Mouse (Mus musculus): ENCODE data around the gene Cldn7. TPM values are rescaled to one million over a fixed set of nuclear protein-coding genes. Genes with fewer than 3 reads are reported as not detected.
"Not testable (repeated sequence)": the region's sequence is repeated elsewhere in the genome, so short reads cannot be mapped to it uniquely, and the experiment has no call there.

Gene Cldn7
- total and polyA plus RNA-seq, 2 experiments from 2014 or later, result 0.18 TPM; not detected in 1

GRCm38 (mm10) chr11:70014880-70015558, 50.4 kb downstream of the Cldn7 start, which contains the start of gene Acadvl:
Acadvl (minus strand) TSS chr11:70015411.
- ATAC-seq (peak; percentile 81), DNase-seq (ENCODE audit: low spot score) (peak; percentile 91)
- H3K27me3 ChIP-seq (ENCODE audit: insufficient read depth, low read length), result no peaks in the 10 kb centered on the region
- no peaks in the 10 kb centered on the region for H3K9me3 ChIP-seq (ENCODE audit: low read length)
- H3K36me3 ChIP-seq (ENCODE audit: insufficient read depth, low read length), result peaks cover 28% of the 10 kb centered on the region
- WGBS, result 0% methylated on average over 35 of the region's 35 CpGs
- peaks cover 31% of the 10 kb centered on the region for H3K4me1 ChIP-seq (ENCODE audit: insufficient read depth, low read length)
- H3K4me2 ChIP-seq (ENCODE audit: low read depth, low read length), result peak within 1 kb of the TSS; percentile 92
- H3K27ac ChIP-seq, result peak within 1 kb of the TSS; percentile 77
- peak; percentile 63 for TF ChIP-seq CTCF (IDR thresholded peaks at IDR 0.05; ENCODE audit: low read depth)
- peak within 1 kb of the TSS; percentile 81 for H3K9ac ChIP-seq (replicated peaks; ENCODE audit: low read length)
- peak within 1 kb of the TSS; percentile 62 for H3K4me3 ChIP-seq (ENCODE audit: low read length)

GRCm38 (mm10) chr11:70015677-70016076, 51.1 kb downstream of the Cldn7 start:
- H3K27ac ChIP-seq, result no peak overlapping the region

DNA sequence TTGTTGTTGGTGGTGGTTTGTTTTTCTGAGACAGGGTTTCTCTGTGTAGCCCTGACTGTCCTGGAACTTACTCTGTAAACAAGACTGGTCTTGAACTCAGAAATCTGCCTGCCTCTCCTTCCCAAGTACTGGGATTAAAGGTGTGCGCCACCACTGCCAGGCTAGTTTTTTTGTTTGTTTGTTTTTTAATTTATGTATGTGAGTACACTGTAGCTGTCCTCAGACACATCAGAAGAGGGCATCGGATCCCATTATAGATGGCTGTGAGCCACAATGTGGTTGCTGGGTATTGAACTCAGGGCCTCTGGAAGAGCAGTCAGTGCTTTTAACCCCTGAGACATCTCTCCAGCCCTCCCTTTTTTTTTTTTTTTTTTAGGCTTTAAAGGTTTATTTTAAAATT, 51.6 kb downstream of the Cldn7 start:
- H3K9ac ChIP-seq (replicated peaks; ENCODE audit: low read length); H3K4me3 ChIP-seq (ENCODE audit: low read length); DNase-seq (ENCODE audit: low spot score); H3K27ac ChIP-seq; H3K4me2 ChIP-seq (ENCODE audit: low read depth, low read length); H3K9me3 ChIP-seq (ENCODE audit: low read length); H3K27me3 ChIP-seq (ENCODE audit: insufficient read depth, low read length); ATAC-seq: not testable (repeated sequence)
- 82% methylated on average over 2 of the region's 2 CpGs for WGBS
- Histone ChIP-seq H3K4me1 (ENCODE audit: insufficient read depth, low read length) (peaks cover 39% of the 10 kb centered on the region), H3K36me3 (ENCODE audit: insufficient read depth, low read length) (peaks cover 17% of the 10 kb centered on the region)

More at GRCm38 (mm10) chr11:70015677-70016076, 51.1 kb downstream of the Cldn7 start:
- Histone ChIP-seq H3K4me2 (ENCODE audit: low read depth, low read length) (peak overlapping the region; percentile 92), H3K9me3 (ENCODE audit: low read length) (no peaks in the 10 kb centered on the region), H3K27me3 (ENCODE audit: insufficient read depth, low read length) (no peaks in the 10 kb centered on the region), H3K4me3 (ENCODE audit: low read length) (no peak overlapping the region; the same call in 1 of the 2 replicates), H3K36me3 (ENCODE audit: insufficient read depth, low read length) (peaks cover 22% of the 10 kb centered on the region), H3K9ac (replicated peaks; ENCODE audit: low read length) (peak overlapping the region; percentile 81; the same call in 1 of the 2 replicates), H3K4me1 (ENCODE audit: insufficient read depth, low read length) (peaks cover 38% of the 10 kb centered on the region)
- no peak for ATAC-seq
- no peak for DNase-seq (ENCODE audit: low spot score)
- WGBS, result 65% methylated on average over 6 of the region's 6 CpGs
- TF ChIP-seq CTCF (IDR thresholded peaks at IDR 0.05; ENCODE audit: low read depth), result no peak

DNA sequence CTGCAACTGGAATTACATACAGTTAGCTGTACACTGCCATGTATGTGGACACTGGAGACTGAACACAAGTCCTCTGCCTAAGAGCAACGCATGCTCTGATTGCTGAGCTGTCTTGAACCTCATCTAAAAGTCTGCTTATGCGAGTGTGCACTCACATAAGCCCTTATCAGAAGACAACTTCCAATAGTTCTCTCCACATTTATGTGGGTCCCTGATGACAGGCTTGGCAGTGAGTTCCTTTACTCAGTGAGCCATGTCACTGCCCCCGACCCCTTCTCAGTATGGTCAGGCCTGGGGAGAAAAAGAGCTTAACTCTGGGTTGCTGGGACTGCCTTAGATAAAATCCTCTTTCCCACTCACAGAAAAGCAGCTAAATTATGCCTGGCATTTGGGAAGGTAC, 52.1 kb downstream of the Cldn7 start, which contains the start of gene Dlg4:
Dlg4 (plus strand) TSS at position 274 of the 400 bp plus-strand sequence.
- no peak for DNase-seq (ENCODE audit: low spot score)

GRCm38 (mm10) chr11:70017199-70017767, 52.7 kb downstream of the Cldn7 start:
- DNase-seq (ENCODE audit: low spot score), result no peak
- peak overlapping the region; percentile 80; the same call in 1 of the 2 replicates for H3K4me3 ChIP-seq (ENCODE audit: low read length)
- H3K27me3 ChIP-seq (ENCODE audit: insufficient read depth, low read length), result no peaks in the 10 kb centered on the region
- no peaks in the 10 kb centered on the region for H3K9me3 ChIP-seq (ENCODE audit: low read length)
- WGBS, result 49% methylated on average over 7 of the region's 7 CpGs
- peaks cover 6% of the 10 kb centered on the region for H3K36me3 ChIP-seq (ENCODE audit: insufficient read depth, low read length)
- H3K9ac ChIP-seq (replicated peaks; ENCODE audit: low read length), result peak overlapping the region; percentile 92
- H3K4me1 ChIP-seq (ENCODE audit: insufficient read depth, low read length), result peaks cover 42% of the 10 kb centered on the region
- peak overlapping the region; percentile 90 for H3K4me2 ChIP-seq (ENCODE audit: low read depth, low read length)
- peak overlapping the region; percentile 95; the same call in 1 of the 2 replicates for H3K27ac ChIP-seq
- TF ChIP-seq CTCF (IDR thresholded peaks at IDR 0.05; ENCODE audit: low read depth), result no peak
- ATAC-seq, result no peak

More for the DNA sequence above, 52.1 kb downstream of the Cldn7 start, which contains the start of gene Dlg4:
- no peaks in the 10 kb centered on the region for H3K9me3 ChIP-seq (ENCODE audit: low read length)
- H3K27ac ChIP-seq, result peak within 1 kb of the TSS; percentile 95
- H3K27me3 ChIP-seq (ENCODE audit: insufficient read depth, low read length), result no peaks in the 10 kb centered on the region
- peak within 1 kb of the TSS; percentile 92 for H3K9ac ChIP-seq (replicated peaks; ENCODE audit: low read length)
- WGBS, result 80% methylated on average over 3 of the region's 3 CpGs
- H3K4me1 ChIP-seq (ENCODE audit: insufficient read depth, low read length), result peaks cover 39% of the 10 kb centered on the region
- TF ChIP-seq CTCF (IDR thresholded peaks at IDR 0.05; ENCODE audit: low read depth), result no peak
- H3K4me2 ChIP-seq (ENCODE audit: low read depth, low read length), result peak within 1 kb of the TSS; percentile 90
- no peak for ATAC-seq
- peak within 1 kb of the TSS; percentile 80 for H3K4me3 ChIP-seq (ENCODE audit: low read length)
- peaks cover 12% of the 10 kb centered on the region for H3K36me3 ChIP-seq (ENCODE audit: insufficient read depth, low read length)

MicroRNAs encoded within 50 kb of the gene (microRNA counts, 519-probe panel; counts per million panel counts)
- microRNA mmu-miR-324-3p, result not detected
- microRNA mmu-miR-324-5p, result 3,652 counts per million, percentile 63 among the panel's probes with 10 or more counts

Small RNAs within 50 kb of the gene (microRNA-seq; reads per million reads assigned to microRNA genes)
- gene Gm44349 (0 reads per million in 2 experiments), gene Mir324 (4,082 to 5,325 reads per million in 2 experiments)

Other genes with a start within 250 kb of the Cldn7 start
Only the 30 nearest of the 34 such genes appear.
- gene Chrnb1, start 168.8 kb upstream of the Cldn7 start, total RNA-seq (2014; rRNA removed), result 1.5 TPM in 1 of 2 replicates, not detected in the other
- gene Chrnb1, start 168.8 kb upstream of the Cldn7 start, polyA plus RNA-seq (2015; fragmentation: Nextera tagmentation; extraction: Ambion mirVana), result 0.85 and 1.5 TPM in 2 replicates
- gene Fgf11, start 162.9 kb upstream of the Cldn7 start, total RNA-seq (2014; rRNA removed), result 19.1 and 19.2 TPM in 2 replicates
- gene Fgf11, start 162.9 kb upstream of the Cldn7 start, polyA plus RNA-seq (2015; fragmentation: Nextera tagmentation; extraction: Ambion mirVana), result 3.8 and 4.4 TPM in 2 replicates
- 0.16 and 0.72 TPM in 2 replicates for gene Tmem102, start 159.2 kb upstream of the Cldn7 start, total RNA-seq (2014; rRNA removed)
- 1.1 and 1.5 TPM in 2 replicates for gene Tmem102, start 159.2 kb upstream of the Cldn7 start, polyA plus RNA-seq (2015; fragmentation: Nextera tagmentation; extraction: Ambion mirVana)
- not detected in 2 replicates for gene Gm39566, start 149.5 kb upstream of the Cldn7 start, total RNA-seq (2014; rRNA removed)
- not detected in 2 replicates for gene Gm39566, start 149.5 kb upstream of the Cldn7 start, polyA plus RNA-seq (2015; fragmentation: Nextera tagmentation; extraction: Ambion mirVana)
- not detected in 2 replicates for gene Spem2, start 146.3 kb upstream of the Cldn7 start, total RNA-seq (2014; rRNA removed)
- gene Spem2, start 146.3 kb upstream of the Cldn7 start, polyA plus RNA-seq (2015; fragmentation: Nextera tagmentation; extraction: Ambion mirVana), result not detected in 2 replicates
- gene Spem1, start 142.6 kb upstream of the Cldn7 start, total RNA-seq (2014; rRNA removed), result not detected in 2 replicates
- 0.28 and 0.40 TPM in 2 replicates for gene Spem1, start 142.6 kb upstream of the Cldn7 start, polyA plus RNA-seq (2015; fragmentation: Nextera tagmentation; extraction: Ambion mirVana)
- 126 and 130 TPM in 2 replicates for gene Nlgn2, start 127.0 kb upstream of the Cldn7 start, total RNA-seq (2014; rRNA removed)
- gene Nlgn2, start 127.0 kb upstream of the Cldn7 start, polyA plus RNA-seq (2015; fragmentation: Nextera tagmentation; extraction: Ambion mirVana), result 20.8 and 22.3 TPM in 2 replicates
- gene Tmem256, start 126.3 kb upstream of the Cldn7 start, total RNA-seq (2014; rRNA removed), result 119 and 153 TPM in 2 replicates
- 435 and 439 TPM in 2 replicates for gene Tmem256, start 126.3 kb upstream of the Cldn7 start, polyA plus RNA-seq (2015; fragmentation: Nextera tagmentation; extraction: Ambion mirVana)
- gene Plscr3, start 118.4 kb upstream of the Cldn7 start, total RNA-seq (2014; rRNA removed), result 24.7 and 26.3 TPM in 2 replicates
- 32.2 and 33.4 TPM in 2 replicates for gene Plscr3, start 118.4 kb upstream of the Cldn7 start, polyA plus RNA-seq (2015; fragmentation: Nextera tagmentation; extraction: Ambion mirVana)
- not detected in 2 replicates for gene Tnk1, start 106.0 kb upstream of the Cldn7 start, total RNA-seq (2014; rRNA removed)
- 0.15 TPM in 1 of 2 replicates, not detected in the other for gene Tnk1, start 106.0 kb upstream of the Cldn7 start, polyA plus RNA-seq (2015; fragmentation: Nextera tagmentation; extraction: Ambion mirVana)
- gene Tmem95, start 86.8 kb upstream of the Cldn7 start, total RNA-seq (2014; rRNA removed), result not detected in 2 replicates
- not detected in 2 replicates for gene Tmem95, start 86.8 kb upstream of the Cldn7 start, polyA plus RNA-seq (2015; fragmentation: Nextera tagmentation; extraction: Ambion mirVana)
- gene Kctd11, start 83.4 kb upstream of the Cldn7 start, total RNA-seq (2014; rRNA removed), result 1.7 and 2.0 TPM in 2 replicates
- 1.3 and 1.7 TPM in 2 replicates for gene Kctd11, start 83.4 kb upstream of the Cldn7 start, polyA plus RNA-seq (2015; fragmentation: Nextera tagmentation; extraction: Ambion mirVana)
- 1.5 TPM in 1 of 2 replicates, not detected in the other for gene Acap1, start 69.2 kb upstream of the Cldn7 start, total RNA-seq (2014; rRNA removed)
- gene Acap1, start 69.2 kb upstream of the Cldn7 start, polyA plus RNA-seq (2015; fragmentation: Nextera tagmentation; extraction: Ambion mirVana), result 0.20 and 0.21 TPM in 2 replicates
- 2.9 and 9.7 TPM in 2 replicates for gene 2810408A11Rik, start 63.8 kb upstream of the Cldn7 start, total RNA-seq (2014; rRNA removed)
- 6.5 and 8.1 TPM in 2 replicates for gene 2810408A11Rik, start 63.8 kb upstream of the Cldn7 start, polyA plus RNA-seq (2015; fragmentation: Nextera tagmentation; extraction: Ambion mirVana)
- gene Neurl4, start 63.7 kb upstream of the Cldn7 start, total RNA-seq (2014; rRNA removed), result 95.1 and 118 TPM in 2 replicates
- gene Neurl4, start 63.7 kb upstream of the Cldn7 start, polyA plus RNA-seq (2015; fragmentation: Nextera tagmentation; extraction: Ambion mirVana), result 11.9 and 13.1 TPM in 2 replicates
- gene Gps2, start 50.9 kb upstream of the Cldn7 start, total RNA-seq (2014; rRNA removed), result 48.1 and 67.6 TPM in 2 replicates
- gene Gps2, start 50.9 kb upstream of the Cldn7 start, polyA plus RNA-seq (2015; fragmentation: Nextera tagmentation; extraction: Ambion mirVana), result 60.8 and 65.9 TPM in 2 replicates
- gene Eif5a, start 42.8 kb upstream of the Cldn7 start, total RNA-seq (2014; rRNA removed), result 491 and 500 TPM in 2 replicates
- gene Eif5a, start 42.8 kb upstream of the Cldn7 start, polyA plus RNA-seq (2015; fragmentation: Nextera tagmentation; extraction: Ambion mirVana), result 1,157 and 1,160 TPM in 2 replicates
- gene Ybx2, start 29.0 kb upstream of the Cldn7 start, total RNA-seq (2014; rRNA removed), result 23.9 and 31.1 TPM in 2 replicates
- 3.3 and 5.9 TPM in 2 replicates for gene Ybx2, start 29.0 kb upstream of the Cldn7 start, polyA plus RNA-seq (2015; fragmentation: Nextera tagmentation; extraction: Ambion mirVana)
- 9.5 and 12.8 TPM in 2 replicates for gene Slc2a4, start 16.6 kb upstream of the Cldn7 start, total RNA-seq (2014; rRNA removed)
- gene Slc2a4, start 16.6 kb upstream of the Cldn7 start, polyA plus RNA-seq (2015; fragmentation: Nextera tagmentation; extraction: Ambion mirVana), result 6.1 and 6.5 TPM in 2 replicates
- gene Ctdnep1, start 16.4 kb downstream of the Cldn7 start, total RNA-seq (2014; rRNA removed), result 37.7 and 40.9 TPM in 2 replicates
- 24.7 and 25.0 TPM in 2 replicates for gene Ctdnep1, start 16.4 kb downstream of the Cldn7 start, polyA plus RNA-seq (2015; fragmentation: Nextera tagmentation; extraction: Ambion mirVana)
- 137 and 147 TPM in 2 replicates for gene Elp5, start 17.7 kb downstream of the Cldn7 start, total RNA-seq (2014; rRNA removed)
- gene Elp5, start 17.7 kb downstream of the Cldn7 start, polyA plus RNA-seq (2015; fragmentation: Nextera tagmentation; extraction: Ambion mirVana), result 168 and 170 TPM in 2 replicates
- 175 and 209 TPM in 2 replicates for gene Gabarap, start 26.4 kb downstream of the Cldn7 start, total RNA-seq (2014; rRNA removed)
- 548 and 563 TPM in 2 replicates for gene Gabarap, start 26.4 kb downstream of the Cldn7 start, polyA plus RNA-seq (2015; fragmentation: Nextera tagmentation; extraction: Ambion mirVana)
- gene Phf23, start 31.0 kb downstream of the Cldn7 start, total RNA-seq (2014; rRNA removed), result 34.3 and 47.9 TPM in 2 replicates
- 44.0 and 46.0 TPM in 2 replicates for gene Phf23, start 31.0 kb downstream of the Cldn7 start, polyA plus RNA-seq (2015; fragmentation: Nextera tagmentation; extraction: Ambion mirVana)
- gene Dvl2, start 35.8 kb downstream of the Cldn7 start, total RNA-seq (2014; rRNA removed), result 20.9 and 37.3 TPM in 2 replicates
- gene Dvl2, start 35.8 kb downstream of the Cldn7 start, polyA plus RNA-seq (2015; fragmentation: Nextera tagmentation; extraction: Ambion mirVana), result 18.1 and 19.3 TPM in 2 replicates
- 44.4 and 47.2 TPM in 2 replicates for gene Acadvl, start 50.6 kb downstream of the Cldn7 start, total RNA-seq (2014; rRNA removed)
- 65.2 and 75.2 TPM in 2 replicates for gene Acadvl, start 50.6 kb downstream of the Cldn7 start, polyA plus RNA-seq (2015; fragmentation: Nextera tagmentation; extraction: Ambion mirVana)
- 209 and 225 TPM in 2 replicates for gene Dlg4, start 52.2 kb downstream of the Cldn7 start, total RNA-seq (2014; rRNA removed)
- gene Dlg4, start 52.2 kb downstream of the Cldn7 start, polyA plus RNA-seq (2015; fragmentation: Nextera tagmentation; extraction: Ambion mirVana), result 18.8 and 22.4 TPM in 2 replicates
- gene Asgr1, start 89.3 kb downstream of the Cldn7 start, total RNA-seq (2014; rRNA removed), result 2.3 and 2.8 TPM in 2 replicates
- 3.7 TPM in 2 replicates for gene Asgr1, start 89.3 kb downstream of the Cldn7 start, polyA plus RNA-seq (2015; fragmentation: Nextera tagmentation; extraction: Ambion mirVana)
- not detected in 2 replicates for gene Asgr2, start 127.9 kb downstream of the Cldn7 start, total RNA-seq (2014; rRNA removed)
- gene Asgr2, start 127.9 kb downstream of the Cldn7 start, polyA plus RNA-seq (2015; fragmentation: Nextera tagmentation; extraction: Ambion mirVana), result not detected in 2 replicates
- gene Mgl2, start 165.6 kb downstream of the Cldn7 start, total RNA-seq (2014; rRNA removed), result not detected in 2 replicates
- 1.1 and 1.6 TPM in 2 replicates for gene Mgl2, start 165.6 kb downstream of the Cldn7 start, polyA plus RNA-seq (2015; fragmentation: Nextera tagmentation; extraction: Ambion mirVana)
- gene Clec10a, start 191.4 kb downstream of the Cldn7 start, total RNA-seq (2014; rRNA removed), result 1.7 TPM in 1 of 2 replicates, not detected in the other
- 1.3 and 1.6 TPM in 2 replicates for gene Clec10a, start 191.4 kb downstream of the Cldn7 start, polyA plus RNA-seq (2015; fragmentation: Nextera tagmentation; extraction: Ambion mirVana)